Mouse (Mus musculus) spleen, postnatal 4 days (tissue): Measurements from ENCODE around the gene Ppp1r14c.

Experiments used
- DNase-seq, 2 experiments: peaks; one replicate each; pipeline ENCODE4 v3.0.0; 2022; ENCODE audit warnings: low spot score in 2 of 2

Gene Ppp1r14c

GRCm38 (mm10) chr10:3366036-3366869 lies at the start of gene Ppp1r14c:
Gene Ppp1r14c (plus strand): TSS chr10:3366057.
- DNase-seq, result no peak

GRCm38 (mm10) chr10:3321406-3321805 lies 44.5 kb upstream of the Ppp1r14c start:
- DNase-seq, result no peak

GRCm38 (mm10) chr10:3325447-3325846 lies 40.4 kb upstream of the Ppp1r14c start:
- DNase-seq, result no peak

GRCm38 (mm10) chr10:3332880-3333279 lies 33.0 kb upstream of the Ppp1r14c start:
- DNase-seq, result peak; percentile 15 to 71

GRCm38 (mm10) chr10:3334570-3334969 lies 31.3 kb upstream of the Ppp1r14c start:
- DNase-seq, result no peak

- DNase-seq, result no peak
These were observed 29.0 kb upstream of the Ppp1r14c start for GRCm38 (mm10) chr10:3336729-3337329.

- no peak for DNase-seq
These were observed 28.4 kb upstream of the Ppp1r14c start for GRCm38 (mm10) chr10:3337330-3337901.

GRCm38 (mm10) chr10:3345706-3346105 lies 20.2 kb upstream of the Ppp1r14c start:
- DNase-seq, result no peak

GRCm38 (mm10) chr10:3359531-3359930 lies 6.3 kb upstream of the Ppp1r14c start:
- no peak for DNase-seq

GRCm38 (mm10) chr10:3365671-3366035 lies 204 bp upstream of the Ppp1r14c start:
- DNase-seq, result no peak

GRCm38 (mm10) chr10:3366870-3367431 lies 1.1 kb downstream of the Ppp1r14c start:
- DNase-seq, result peak in 1 of 2 experiments; percentile 57

GRCm38 (mm10) chr10:3367440-3367839 lies 1.6 kb downstream of the Ppp1r14c start:
- DNase-seq, result no peak

GRCm38 (mm10) chr10:3383176-3383575 lies 17.3 kb downstream of the Ppp1r14c start:
- DNase-seq, result no peak

GRCm38 (mm10) chr10:3392251-3392650 lies 26.4 kb downstream of the Ppp1r14c start:
- DNase-seq, result no peak

- DNase-seq, result no peak
These were observed 27.7 kb downstream of the Ppp1r14c start for GRCm38 (mm10) chr10:3393548-3393947.

- no peak for DNase-seq
These were observed 28.3 kb downstream of the Ppp1r14c start for GRCm38 (mm10) chr10:3394193-3394592.

- DNase-seq, result no peak
These were observed 28.9 kb downstream of the Ppp1r14c start for GRCm38 (mm10) chr10:3394671-3395288.

GRCm38 (mm10) chr10:3395341-3395931 lies 29.6 kb downstream of the Ppp1r14c start:
- no peak for DNase-seq

GRCm38 (mm10) chr10:3396008-3396795 lies 30.3 kb downstream of the Ppp1r14c start:
- no peak for DNase-seq

- DNase-seq, result no peak
These were observed 31.5 kb downstream of the Ppp1r14c start for GRCm38 (mm10) chr10:3397406-3397805.

GRCm38 (mm10) chr10:3398051-3398450 lies 32.2 kb downstream of the Ppp1r14c start:
- DNase-seq, result no peak
